Mouse (Mus musculus): ENCODE results near the gene Plin3. TPM values are rescaled to one million over a fixed set of nuclear protein-coding genes. Genes with fewer than 3 reads are reported as not detected.

Gene Plin3
- polyA plus RNA-seq, 1 experiment from 2014 or later, result 33.0 TPM

GRCm38 (mm10) chr17:56296201-56296600 lies 3.5 kb upstream of the Plin3 start:
- WGBS, result 60% methylated on average over 1 of the region's 1 CpGs
- no peak for ATAC-seq (replicated peaks; ENCODE audit: insufficient number of reproducible peaks, low FRiP score, low TSS enrichment, low read depth)

GRCm38 (mm10) chr17:56294241-56294640 lies 1.6 kb upstream of the Plin3 start:
- H3K9ac ChIP-seq (replicated peaks; ENCODE audit: low read length), result no peak overlapping the region
- H3K27ac ChIP-seq (replicated peaks; ENCODE audit: low read depth, low read length), result no peak overlapping the region
- ATAC-seq (replicated peaks; ENCODE audit: insufficient number of reproducible peaks, low FRiP score, low TSS enrichment, low read depth) (no peak), DNase-seq (ENCODE audit: low spot score) (no peak)
- H3K9me3 ChIP-seq (replicated peaks; ENCODE audit: control insufficient read depth, low read length), result no peaks in the 10 kb centered on the region
- no peaks in the 10 kb centered on the region for H3K36me3 ChIP-seq (replicated peaks; ENCODE audit: control insufficient read depth, insufficient read depth, low read depth, low read length)
- H3K27me3 ChIP-seq (ENCODE audit: control insufficient read depth, insufficient read depth, low read length), result no peaks in the 10 kb centered on the region
- WGBS, result 94% methylated on average over 19 of the region's 19 CpGs
- H3K4me3 ChIP-seq (ENCODE audit: low read depth, low read length), result no peak overlapping the region
- no peaks in the 10 kb centered on the region; the same call in 1 of the 2 replicates for H3K4me1 ChIP-seq (ENCODE audit: control insufficient read depth, insufficient read depth, low read length)
- H3K4me2 ChIP-seq (ENCODE audit: low read depth, low read length), result no peak overlapping the region

More at GRCm38 (mm10) chr17:56296201-56296600, 3.5 kb upstream of the Plin3 start:
- Histone ChIP-seq H3K4me1 (ENCODE audit: control insufficient read depth, insufficient read depth, low read length) (no peaks in the 10 kb centered on the region), H3K9ac (replicated peaks; ENCODE audit: low read length) (no peak overlapping the region), H3K4me3 (ENCODE audit: low read depth, low read length) (no peak overlapping the region), H3K27ac (replicated peaks; ENCODE audit: low read depth, low read length) (no peak overlapping the region), H3K27me3 (ENCODE audit: control insufficient read depth, insufficient read depth, low read length) (no peaks in the 10 kb centered on the region), H3K4me2 (ENCODE audit: low read depth, low read length) (no peak overlapping the region), H3K9me3 (replicated peaks; ENCODE audit: control insufficient read depth, low read length) (no peaks in the 10 kb centered on the region), H3K36me3 (replicated peaks; ENCODE audit: control insufficient read depth, insufficient read depth, low read depth, low read length) (no peaks in the 10 kb centered on the region)
- DNase-seq (ENCODE audit: low spot score), result no peak

GRCm38 (mm10) chr17:56293291-56293690 lies 618 bp upstream of the Plin3 start:
- no peaks in the 10 kb centered on the region for H3K27me3 ChIP-seq (ENCODE audit: control insufficient read depth, insufficient read depth, low read length)
- H3K9me3 ChIP-seq (replicated peaks; ENCODE audit: control insufficient read depth, low read length), result no peaks in the 10 kb centered on the region
- ATAC-seq (replicated peaks; ENCODE audit: insufficient number of reproducible peaks, low FRiP score, low TSS enrichment, low read depth) (no peak), DNase-seq (ENCODE audit: low spot score) (no peak)
- H3K4me3 ChIP-seq (ENCODE audit: low read depth, low read length), result no peak overlapping the region
- no peak overlapping the region for H3K9ac ChIP-seq (replicated peaks; ENCODE audit: low read length)
- H3K4me2 ChIP-seq (ENCODE audit: low read depth, low read length), result no peak overlapping the region
- no peaks in the 10 kb centered on the region; the same call in 1 of the 2 replicates for H3K4me1 ChIP-seq (ENCODE audit: control insufficient read depth, insufficient read depth, low read length)
- no peaks in the 10 kb centered on the region for H3K36me3 ChIP-seq (replicated peaks; ENCODE audit: control insufficient read depth, insufficient read depth, low read depth, low read length)
- no peak overlapping the region for H3K27ac ChIP-seq (replicated peaks; ENCODE audit: low read depth, low read length)
- 54% methylated on average over 1 of the region's 1 CpGs for WGBS

- peaks cover 3% of the 10 kb centered on the region; the same call in 1 of the 2 replicates for H3K4me1 ChIP-seq (ENCODE audit: control insufficient read depth, insufficient read depth, low read length)
- no peaks in the 10 kb centered on the region for H3K9me3 ChIP-seq (replicated peaks; ENCODE audit: control insufficient read depth, low read length)
- no peak overlapping the region for H3K27ac ChIP-seq (replicated peaks; ENCODE audit: low read depth, low read length)
- H3K27me3 ChIP-seq (ENCODE audit: control insufficient read depth, insufficient read depth, low read length), result no peaks in the 10 kb centered on the region
- ATAC-seq (replicated peaks; ENCODE audit: insufficient number of reproducible peaks, low FRiP score, low TSS enrichment, low read depth), result no peak
- H3K9ac ChIP-seq (replicated peaks; ENCODE audit: low read length), result no peak overlapping the region; the same call in 1 of the 2 replicates
- no peaks in the 10 kb centered on the region for H3K36me3 ChIP-seq (replicated peaks; ENCODE audit: control insufficient read depth, insufficient read depth, low read depth, low read length)
- WGBS, result 67% methylated on average over 7 of the region's 7 CpGs
- DNase-seq (ENCODE audit: low spot score), result no peak
- H3K4me2 ChIP-seq (ENCODE audit: low read depth, low read length), result no peak overlapping the region
- no peak overlapping the region for H3K4me3 ChIP-seq (ENCODE audit: low read depth, low read length)
These were observed 722 bp downstream of the Plin3 start for GRCm38 (mm10) chr17:56291826-56292475.

GRCm38 (mm10) chr17:56291171-56291511 lies 1.5 kb downstream of the Plin3 start:
- H3K9ac ChIP-seq (replicated peaks; ENCODE audit: low read length), result peak overlapping the region; percentile 59
- DNase-seq (ENCODE audit: low spot score) (peak; percentile 91), ATAC-seq (replicated peaks; ENCODE audit: insufficient number of reproducible peaks, low FRiP score, low TSS enrichment, low read depth) (peak; percentile 81)
- H3K36me3 ChIP-seq (replicated peaks; ENCODE audit: control insufficient read depth, insufficient read depth, low read depth, low read length), result no peaks in the 10 kb centered on the region
- H3K4me1 ChIP-seq (ENCODE audit: control insufficient read depth, insufficient read depth, low read length), result peaks cover 3% of the 10 kb centered on the region; the same call in 1 of the 2 replicates
- H3K27ac ChIP-seq (replicated peaks; ENCODE audit: low read depth, low read length), result peak overlapping the region; percentile 87
- H3K4me3 ChIP-seq (ENCODE audit: low read depth, low read length), result 0 out of 2 replicates have a peak overlapping the region, but pooled peaks have one; percentile 4
- WGBS, result 1% methylated on average over 16 of the region's 16 CpGs
- no peaks in the 10 kb centered on the region for H3K9me3 ChIP-seq (replicated peaks; ENCODE audit: control insufficient read depth, low read length)
- H3K4me2 ChIP-seq (ENCODE audit: low read depth, low read length), result peak overlapping the region; percentile 81
- no peaks in the 10 kb centered on the region for H3K27me3 ChIP-seq (ENCODE audit: control insufficient read depth, insufficient read depth, low read length)

GRCm38 (mm10) chr17:56290388-56291170 lies 2.1 kb downstream of the Plin3 start:
- H3K36me3 ChIP-seq (replicated peaks; ENCODE audit: control insufficient read depth, insufficient read depth, low read depth, low read length), result no peaks in the 10 kb centered on the region
- H3K27ac ChIP-seq (replicated peaks; ENCODE audit: low read depth, low read length), result peak overlapping the region; percentile 87
- no peaks in the 10 kb centered on the region for H3K9me3 ChIP-seq (replicated peaks; ENCODE audit: control insufficient read depth, low read length)
- peak; percentile 97 for DNase-seq (ENCODE audit: low spot score)
- H3K4me2 ChIP-seq (ENCODE audit: low read depth, low read length), result peak overlapping the region; percentile 81
- peak overlapping the region; percentile 52 for H3K4me3 ChIP-seq (ENCODE audit: low read depth, low read length)
- H3K9ac ChIP-seq (replicated peaks; ENCODE audit: low read length), result peak overlapping the region; percentile 70
- no peaks in the 10 kb centered on the region for H3K27me3 ChIP-seq (ENCODE audit: control insufficient read depth, insufficient read depth, low read length)
- ATAC-seq (replicated peaks; ENCODE audit: insufficient number of reproducible peaks, low FRiP score, low TSS enrichment, low read depth), result peak; percentile 77
- WGBS, result 3% methylated on average over 17 of the region's 17 CpGs
- peaks cover 3% of the 10 kb centered on the region; the same call in 1 of the 2 replicates for H3K4me1 ChIP-seq (ENCODE audit: control insufficient read depth, insufficient read depth, low read length)

- H3K36me3 ChIP-seq (replicated peaks; ENCODE audit: control insufficient read depth, insufficient read depth, low read depth, low read length), result no peaks in the 10 kb centered on the region
- WGBS, result 2% methylated on average over 23 of the region's 23 CpGs
- H3K4me1 ChIP-seq (ENCODE audit: control insufficient read depth, insufficient read depth, low read length), result peaks cover 3% of the 10 kb centered on the region; the same call in 1 of the 2 replicates
- peak overlapping the region; percentile 70 for H3K9ac ChIP-seq (replicated peaks; ENCODE audit: low read length)
- peak overlapping the region; percentile 87 for H3K27ac ChIP-seq (replicated peaks; ENCODE audit: low read depth, low read length)
- no peaks in the 10 kb centered on the region for H3K27me3 ChIP-seq (ENCODE audit: control insufficient read depth, insufficient read depth, low read length)
- no peaks in the 10 kb centered on the region for H3K9me3 ChIP-seq (replicated peaks; ENCODE audit: control insufficient read depth, low read length)
- ATAC-seq (replicated peaks; ENCODE audit: insufficient number of reproducible peaks, low FRiP score, low TSS enrichment, low read depth), result 0 out of 2 replicates have a peak, but pooled peaks have one; percentile 1
- peak; percentile 83 for DNase-seq (ENCODE audit: low spot score)
- H3K4me3 ChIP-seq (ENCODE audit: low read depth, low read length), result peak overlapping the region; percentile 52
- H3K4me2 ChIP-seq (ENCODE audit: low read depth, low read length), result peak overlapping the region; percentile 81
These were observed 3.0 kb downstream of the Plin3 start for GRCm38 (mm10) chr17:56289371-56290331.
